Mouse (Mus musculus): Measurements from ENCODE around the gene Rab3b.

The Rab3b gene

GRCm38 (mm10) chr4:108878963-108879822, at the start of gene Rab3b:
TSS of gene Rab3b (plus strand) at chr4:108879063.
- DNase-seq (ENCODE audit: low spot score), result peak; percentile 30

- DNase-seq (ENCODE audit: low spot score), result no peak
Measured at GRCm38 (mm10) chr4:108830698-108831097, 48.2 kb upstream of the Rab3b start.

GRCm38 (mm10) chr4:108832916-108833827, 45.7 kb upstream of the Rab3b start, which contains the start of gene Btf3l4:
TSS of gene Btf3l4 (minus strand) at chr4:108833614.
- peak; percentile 92 for DNase-seq (ENCODE audit: low spot score)

- no peak for DNase-seq (ENCODE audit: low spot score)
Measured at GRCm38 (mm10) chr4:108833828-108834114, 45.1 kb upstream of the Rab3b start.

- DNase-seq (ENCODE audit: low spot score), result peak; percentile 62
Measured at GRCm38 (mm10) chr4:108834115-108834970, 44.5 kb upstream of the Rab3b start, which contains the start of gene Txndc12. TSS of gene Txndc12 (plus strand) at chr4:108834601.

GRCm38 (mm10) chr4:108834971-108835311, 43.9 kb upstream of the Rab3b start:
- no peak for DNase-seq (ENCODE audit: low spot score)

- DNase-seq (ENCODE audit: low spot score), result no peak
Measured at GRCm38 (mm10) chr4:108835496-108835895, 43.4 kb upstream of the Rab3b start.

GRCm38 (mm10) chr4:108838031-108838430, 40.8 kb upstream of the Rab3b start:
- DNase-seq (ENCODE audit: low spot score), result no peak

GRCm38 (mm10) chr4:108841920-108842578, 36.8 kb upstream of the Rab3b start:
- DNase-seq (ENCODE audit: low spot score), result no peak

GRCm38 (mm10) chr4:108843336-108843735, 35.5 kb upstream of the Rab3b start:
- DNase-seq (ENCODE audit: low spot score), result no peak

GRCm38 (mm10) chr4:108845824-108846569, 32.9 kb upstream of the Rab3b start:
- DNase-seq (ENCODE audit: low spot score), result no peak

- DNase-seq (ENCODE audit: low spot score), result peak; percentile 82
Measured at GRCm38 (mm10) chr4:108847715-108848504, 31.0 kb upstream of the Rab3b start, which contains the start of gene Kti12. TSS of gene Kti12 (plus strand) at chr4:108847785.

- DNase-seq (ENCODE audit: low spot score), result no peak
Measured at GRCm38 (mm10) chr4:108848505-108848848, 30.4 kb upstream of the Rab3b start, which contains the start of gene A730015C16Rik. TSS of gene A730015C16Rik (minus strand) at chr4:108848619.

GRCm38 (mm10) chr4:108866806-108867205, 12.1 kb upstream of the Rab3b start:
- DNase-seq (ENCODE audit: low spot score), result no peak

- peak; percentile 58 for DNase-seq (ENCODE audit: low spot score)
Measured at GRCm38 (mm10) chr4:108869730-108870374, 9.0 kb upstream of the Rab3b start.

- no peak for DNase-seq (ENCODE audit: low spot score)
Measured at GRCm38 (mm10) chr4:108873746-108874145, 5.1 kb upstream of the Rab3b start.

GRCm38 (mm10) chr4:108877901-108878300, 962 bp upstream of the Rab3b start:
- DNase-seq (ENCODE audit: low spot score), result no peak

- no peak for DNase-seq (ENCODE audit: low spot score)
Measured at GRCm38 (mm10) chr4:108883815-108884214, 5.0 kb downstream of the Rab3b start.

- DNase-seq (ENCODE audit: low spot score), result no peak
Measured at GRCm38 (mm10) chr4:108887456-108887855, 8.6 kb downstream of the Rab3b start.

All from T-cell, adult 2 months (primary cell).